Mouse (Mus musculus): Measurements from ENCODE around the gene Elf3. TPM values are rescaled to one million over a fixed set of nuclear protein-coding genes. Genes with fewer than 3 reads are reported as not detected.

Gene Elf3
- polyA plus RNA-seq, 1 experiment from 2014 or later = 1.0 TPM

DNA sequence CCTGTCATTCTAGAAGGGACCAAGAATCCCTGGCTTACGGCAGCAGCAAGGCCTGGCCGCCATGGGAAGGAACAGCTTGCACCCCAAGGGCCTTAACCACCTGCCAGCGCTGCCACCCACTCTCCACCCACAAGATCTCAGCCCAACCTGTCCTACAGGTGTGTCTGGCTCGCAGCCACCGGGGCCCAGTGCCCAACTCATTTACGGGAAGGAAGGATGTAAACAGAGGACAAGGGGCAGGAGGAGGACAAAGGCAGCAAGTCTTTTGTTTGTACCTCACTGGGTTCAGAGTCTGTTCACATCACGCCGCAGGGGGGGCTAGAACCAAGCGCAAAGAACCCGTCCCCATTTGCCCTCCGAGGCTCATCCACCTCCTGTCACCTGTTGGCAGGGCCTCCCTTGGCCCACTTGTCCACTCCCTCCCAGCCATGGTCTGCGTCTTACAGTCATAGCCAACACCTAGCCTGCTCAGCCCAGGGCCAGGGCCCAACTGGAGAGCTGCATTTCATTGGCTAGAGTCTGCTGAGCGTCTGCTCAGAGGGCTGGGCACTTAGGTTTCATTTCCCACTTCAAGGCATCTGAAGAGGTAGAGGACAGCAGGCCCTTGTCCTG is 30.9 kb downstream of the Elf3 start:
- Histone ChIP-seq H3K4me3 (ENCODE audit: low read depth, low read length) (no peak overlapping the region), H3K9me3 (replicated peaks; ENCODE audit: control insufficient read depth, low read length) (no peaks in the 10 kb centered on the region), H3K36me3 (ENCODE audit: control insufficient read depth, insufficient read depth, low read length) (no peaks in the 10 kb centered on the region), H3K4me2 (no peak overlapping the region), H3K4me1 (ENCODE audit: control insufficient read depth, insufficient read depth, low read length) (no peaks in the 10 kb centered on the region), H3K9ac (ENCODE audit: low read depth, low read length) (no peak overlapping the region), H3K27me3 (ENCODE audit: control insufficient read depth, insufficient read depth, low read length) (peaks cover 12% of the 10 kb centered on the region), H3K27ac (ENCODE audit: low read depth, low read length) (no peak overlapping the region)
- WGBS (ENCODE audit: insufficient replicate concordance) = 78% methylated on average over 13 of the region's 13 CpGs
- ATAC-seq (replicated peaks; ENCODE audit: insufficient number of reproducible peaks, low FRiP score, low TSS enrichment) = no peak

DNA sequence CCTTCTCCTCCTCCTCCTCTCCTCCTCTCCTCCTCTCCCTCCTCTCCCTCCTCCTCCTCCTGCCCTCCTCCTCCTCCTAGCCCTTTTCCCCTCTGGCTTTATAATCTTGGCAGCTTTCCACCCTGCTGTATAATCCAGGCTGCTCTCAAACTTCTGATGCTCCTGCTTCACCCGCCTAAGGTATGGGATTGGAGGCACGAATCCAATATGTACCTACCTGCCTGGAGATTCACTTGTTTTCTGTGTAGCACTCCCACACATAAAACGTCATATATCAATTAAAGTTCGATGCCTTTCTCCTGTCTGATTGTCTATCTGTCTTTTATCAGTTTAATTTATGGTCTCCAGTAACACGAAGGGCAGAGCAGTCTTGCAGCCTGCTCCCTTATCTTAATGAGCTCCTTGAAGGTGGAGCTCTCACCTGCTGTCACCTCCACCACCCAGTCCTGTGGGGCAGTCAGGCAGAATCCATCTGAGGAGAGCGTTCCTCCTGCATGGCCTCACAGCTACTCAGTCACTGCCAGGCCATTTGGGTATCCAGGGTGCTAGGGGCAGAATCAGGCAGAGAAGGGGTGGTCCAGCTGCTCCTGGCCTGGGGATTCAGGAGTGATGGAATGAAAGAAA is 33.3 kb downstream of the Elf3 start:
- H3K9ac ChIP-seq (ENCODE audit: low read depth, low read length) = no peak overlapping the region
- H3K36me3 ChIP-seq (ENCODE audit: control insufficient read depth, insufficient read depth, low read length) = no peaks in the 10 kb centered on the region
- H3K9me3 ChIP-seq (replicated peaks; ENCODE audit: control insufficient read depth, low read length) = no peaks in the 10 kb centered on the region
- no peak overlapping the region for H3K4me3 ChIP-seq (ENCODE audit: low read depth, low read length)
- H3K4me2 ChIP-seq = no peak overlapping the region
- 49% methylated on average over 6 of the region's 6 CpGs for WGBS (ENCODE audit: insufficient replicate concordance)
- no peak for ATAC-seq (replicated peaks; ENCODE audit: insufficient number of reproducible peaks, low FRiP score, low TSS enrichment)
- no peaks in the 10 kb centered on the region for H3K4me1 ChIP-seq (ENCODE audit: control insufficient read depth, insufficient read depth, low read length)
- H3K27ac ChIP-seq (ENCODE audit: low read depth, low read length) = no peak overlapping the region
- H3K27me3 ChIP-seq (ENCODE audit: control insufficient read depth, insufficient read depth, low read length) = peaks cover 12% of the 10 kb centered on the region

DNA sequence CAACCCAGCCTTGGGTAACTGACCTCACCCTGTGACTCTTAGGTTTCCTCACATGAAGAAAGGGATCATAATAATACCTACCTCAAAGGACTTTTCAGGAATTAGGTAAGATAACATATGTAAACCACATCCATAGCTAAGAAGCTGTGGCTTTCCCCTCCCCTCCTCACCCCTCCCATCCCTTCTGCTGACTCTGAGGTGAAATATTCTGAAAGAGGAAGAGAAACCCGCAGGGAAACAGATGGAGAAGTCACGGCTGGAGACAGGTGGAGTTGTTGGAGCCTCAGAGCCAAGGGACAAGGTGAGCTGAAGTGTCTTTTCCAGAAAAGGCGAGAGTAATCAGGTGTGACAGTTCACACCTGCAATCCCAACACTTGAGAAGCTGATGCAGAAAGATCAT is 34.2 kb downstream of the Elf3 start:
- no peak overlapping the region for H3K27ac ChIP-seq (ENCODE audit: low read depth, low read length)
- no peaks in the 10 kb centered on the region for H3K9me3 ChIP-seq (replicated peaks; ENCODE audit: control insufficient read depth, low read length)
- WGBS (ENCODE audit: insufficient replicate concordance) = 77% methylated on average over 3 of the region's 3 CpGs
- ATAC-seq (replicated peaks; ENCODE audit: insufficient number of reproducible peaks, low FRiP score, low TSS enrichment) = no peak
- H3K4me1 ChIP-seq (ENCODE audit: control insufficient read depth, insufficient read depth, low read length) = no peaks in the 10 kb centered on the region
- H3K4me2 ChIP-seq = no peak overlapping the region
- H3K27me3 ChIP-seq (ENCODE audit: control insufficient read depth, insufficient read depth, low read length) = peaks cover 12% of the 10 kb centered on the region
- H3K4me3 ChIP-seq (ENCODE audit: low read depth, low read length) = no peak overlapping the region
- no peaks in the 10 kb centered on the region for H3K36me3 ChIP-seq (ENCODE audit: control insufficient read depth, insufficient read depth, low read length)
- H3K9ac ChIP-seq (ENCODE audit: low read depth, low read length) = no peak overlapping the region

DNA sequence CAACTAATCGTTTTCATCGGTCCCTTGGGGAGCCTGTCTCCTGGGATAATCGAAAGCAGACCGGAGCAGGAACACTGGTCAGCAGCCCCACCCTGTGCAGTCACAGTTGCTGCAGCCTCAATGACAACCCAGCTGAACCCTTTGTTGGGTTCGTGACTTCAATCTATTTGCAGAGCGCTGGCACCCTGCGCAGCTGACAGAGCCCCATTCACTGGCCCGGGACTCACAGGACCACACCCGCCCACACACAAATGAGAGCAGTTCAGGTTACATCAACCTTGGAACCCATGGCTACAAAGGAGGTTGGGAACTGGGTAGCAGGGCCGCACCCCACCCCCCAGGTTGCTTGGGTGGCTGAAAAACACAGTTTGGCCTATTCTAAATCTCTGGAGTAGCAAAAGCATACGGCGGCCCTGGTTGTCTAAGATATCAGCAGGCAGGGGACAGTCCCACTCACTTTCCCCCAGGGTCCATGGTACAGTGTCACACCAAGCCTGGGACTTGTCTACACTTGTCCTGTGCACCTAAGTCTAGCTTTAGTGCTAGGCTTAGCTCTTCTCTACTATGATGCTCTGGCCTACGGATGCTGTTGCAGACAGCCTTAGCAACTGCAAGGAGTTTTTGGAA is 40.6 kb downstream of the Elf3 start:
- Histone ChIP-seq H3K36me3 (ENCODE audit: control insufficient read depth, insufficient read depth, low read length) (no peaks in the 10 kb centered on the region), H3K4me2 (no peak overlapping the region), H3K9ac (ENCODE audit: low read depth, low read length) (no peak overlapping the region), H3K4me1 (ENCODE audit: control insufficient read depth, insufficient read depth, low read length) (0 out of 2 replicates have a peak, but pooled peaks cover 2% of the 10 kb centered on the region), H3K9me3 (replicated peaks; ENCODE audit: control insufficient read depth, low read length) (no peaks in the 10 kb centered on the region), H3K27me3 (ENCODE audit: control insufficient read depth, insufficient read depth, low read length) (no peaks in the 10 kb centered on the region; the same call in 1 of the 2 replicates), H3K27ac (ENCODE audit: low read depth, low read length) (no peak overlapping the region), H3K4me3 (ENCODE audit: low read depth, low read length) (no peak overlapping the region)
- ATAC-seq (replicated peaks; ENCODE audit: insufficient number of reproducible peaks, low FRiP score, low TSS enrichment) = no peak
- 58% methylated on average over 13 of the region's 13 CpGs for WGBS (ENCODE audit: insufficient replicate concordance)

GRCm38 (mm10) chr1:135213772-135214640 is 44.4 kb downstream of the Elf3 start:
- Histone ChIP-seq H3K27me3 (ENCODE audit: control insufficient read depth, insufficient read depth, low read length) (no peaks in the 10 kb centered on the region; the same call in 1 of the 2 replicates), H3K9ac (ENCODE audit: low read depth, low read length) (no peak overlapping the region), H3K4me2 (no peak overlapping the region), H3K9me3 (replicated peaks; ENCODE audit: control insufficient read depth, low read length) (no peaks in the 10 kb centered on the region), H3K27ac (ENCODE audit: low read depth, low read length) (no peak overlapping the region), H3K4me3 (ENCODE audit: low read depth, low read length) (no peak overlapping the region), H3K4me1 (ENCODE audit: control insufficient read depth, insufficient read depth, low read length) (0 out of 2 replicates have a peak, but pooled peaks cover 2% of the 10 kb centered on the region), H3K36me3 (ENCODE audit: control insufficient read depth, insufficient read depth, low read length) (no peaks in the 10 kb centered on the region)
- 82% methylated on average over 9 of the region's 9 CpGs for WGBS (ENCODE audit: insufficient replicate concordance)
- ATAC-seq (replicated peaks; ENCODE audit: insufficient number of reproducible peaks, low FRiP score, low TSS enrichment) = no peak

- H3K9ac ChIP-seq (ENCODE audit: low read depth, low read length) = no peak overlapping the region
- 38% methylated on average over 5 of the region's 5 CpGs for WGBS (ENCODE audit: insufficient replicate concordance)
- H3K9me3 ChIP-seq (replicated peaks; ENCODE audit: control insufficient read depth, low read length) = no peaks in the 10 kb centered on the region
- H3K4me2 ChIP-seq = no peak overlapping the region
- ATAC-seq (replicated peaks; ENCODE audit: insufficient number of reproducible peaks, low FRiP score, low TSS enrichment) = no peak
- H3K27ac ChIP-seq (ENCODE audit: low read depth, low read length) = no peak overlapping the region
- no peaks in the 10 kb centered on the region for H3K4me1 ChIP-seq (ENCODE audit: control insufficient read depth, insufficient read depth, low read length)
- H3K36me3 ChIP-seq (ENCODE audit: control insufficient read depth, insufficient read depth, low read length) = no peaks in the 10 kb centered on the region
- H3K4me3 ChIP-seq (ENCODE audit: low read depth, low read length) = no peak overlapping the region
- peaks cover 8% of the 10 kb centered on the region for H3K27me3 ChIP-seq (ENCODE audit: control insufficient read depth, insufficient read depth, low read length)
Measured at GRCm38 (mm10) chr1:135210421-135210820, 47.9 kb downstream of the Elf3 start.

GRCm38 (mm10) chr1:135208716-135209115 is 49.7 kb downstream of the Elf3 start:
- peaks cover 14% of the 10 kb centered on the region for H3K4me1 ChIP-seq (ENCODE audit: control insufficient read depth, insufficient read depth, low read length)
- H3K4me2 ChIP-seq = no peak overlapping the region
- H3K27me3 ChIP-seq (ENCODE audit: control insufficient read depth, insufficient read depth, low read length) = peaks cover 8% of the 10 kb centered on the region
- ATAC-seq (replicated peaks; ENCODE audit: insufficient number of reproducible peaks, low FRiP score, low TSS enrichment) = no peak
- no peak overlapping the region for H3K4me3 ChIP-seq (ENCODE audit: low read depth, low read length)
- H3K9me3 ChIP-seq (replicated peaks; ENCODE audit: control insufficient read depth, low read length) = no peaks in the 10 kb centered on the region
- H3K36me3 ChIP-seq (ENCODE audit: control insufficient read depth, insufficient read depth, low read length) = no peaks in the 10 kb centered on the region
- no peak overlapping the region for H3K9ac ChIP-seq (ENCODE audit: low read depth, low read length)
- 68% methylated on average over 9 of the region's 9 CpGs for WGBS (ENCODE audit: insufficient replicate concordance)
- no peak overlapping the region for H3K27ac ChIP-seq (ENCODE audit: low read depth, low read length)

- no peak overlapping the region for H3K27ac ChIP-seq (ENCODE audit: low read depth, low read length)
- no peak for ATAC-seq (replicated peaks; ENCODE audit: insufficient number of reproducible peaks, low FRiP score, low TSS enrichment)
- H3K9me3 ChIP-seq (replicated peaks; ENCODE audit: control insufficient read depth, low read length) = no peaks in the 10 kb centered on the region
- no peak overlapping the region for H3K4me3 ChIP-seq (ENCODE audit: low read depth, low read length)
- WGBS (ENCODE audit: insufficient replicate concordance) = 84% methylated on average over 14 of the region's 14 CpGs
- H3K4me2 ChIP-seq = no peak overlapping the region
- no peaks in the 10 kb centered on the region for H3K36me3 ChIP-seq (ENCODE audit: control insufficient read depth, insufficient read depth, low read length)
- H3K27me3 ChIP-seq (ENCODE audit: control insufficient read depth, insufficient read depth, low read length) = peaks cover 19% of the 10 kb centered on the region
- no peak overlapping the region for H3K9ac ChIP-seq (ENCODE audit: low read depth, low read length)
- H3K4me1 ChIP-seq (ENCODE audit: control insufficient read depth, insufficient read depth, low read length) = peaks cover 14% of the 10 kb centered on the region
Measured at GRCm38 (mm10) chr1:135206586-135207339, 51.6 kb downstream of the Elf3 start.

Data from heart, embryonic 11.5 days (tissue).